Mouse (Mus musculus) heart, postnatal 0 days (tissue): Measurements from ENCODE around the gene Phb2.

ENCODE experiments used
- CTCF ChIP-seq: IDR thresholded peaks from 2 replicates; pipeline ENCODE4 v1.5.1; 2016; ENCODE audit warnings: antibody characterized with exemption, control low read depth, low read depth
- EP300 ChIP-seq: IDR thresholded peaks from 2 replicates; pipeline ENCODE4 v1.6.1; 2016; ENCODE audit warnings: antibody characterized with exemption, low read depth

GRCm38 (mm10) chr6:124722876-124723473, 10.8 kb downstream of the Phb2 start:
- no peak for TF ChIP-seq EP300
- peak; percentile 12; the same call in 1 of the 2 replicates for TF ChIP-seq CTCF
